Mouse (Mus musculus) E14TG2a.4 (cell line): Measurements from ENCODE around the gene Ccdc124.

Experiments
- CTCF ChIP-seq: conservative IDR thresholded peaks from 2 replicates; pipeline ENCODE4 v1.5.1; 2014; ENCODE audit warnings: low read length
- NANOG ChIP-seq: IDR thresholded peaks from 2 replicates; pipeline ENCODE4 v1.6.1; 2014; ENCODE audit warnings: borderline replicate concordance, low read length, mixed read lengths
- POU5F1 ChIP-seq: IDR thresholded peaks from 2 replicates; pipeline ENCODE4 v1.6.1; 2014; ENCODE audit warnings: low read length, borderline replicate concordance

GRCm38 (mm10) chr8:70902211-70902610 lies 28.5 kb upstream of the Ccdc124 start:
- TF ChIP-seq CTCF = no peak
- no peak for TF ChIP-seq NANOG
- no peak for TF ChIP-seq POU5F1
